In the genomic region with DNA sequence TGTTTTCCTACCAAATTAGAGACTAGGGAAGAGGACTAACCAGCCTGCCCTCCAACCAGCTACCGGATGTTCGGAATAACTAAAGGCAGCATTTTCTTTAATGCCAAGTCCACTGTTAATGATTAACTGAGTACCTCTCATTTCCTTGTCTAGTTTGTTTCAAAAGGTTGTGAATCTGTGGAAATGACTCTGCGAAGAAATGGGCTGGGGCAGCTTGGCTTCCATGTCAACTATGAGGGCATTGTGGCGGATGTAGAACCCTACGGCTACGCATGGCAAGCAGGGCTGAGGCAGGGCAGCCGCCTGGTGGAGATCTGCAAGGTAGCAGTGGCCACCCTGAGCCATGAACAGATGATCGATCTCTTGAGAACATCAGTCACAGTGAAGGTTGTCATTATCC, we compare ENCODE assay signal across 14 mouse cellular contexts.
DNase-seq lines count a peak whose midpoint lies in the region; ATAC-seq and TF ChIP-seq lines count a peak whose summit lies in the region.
"Had no signal": no experiment of that assay in that cellular context is flagged by ENCODE, and none has a peak within 500 bp of the region (broad histone marks: within the 10 kb centered on the region; RNA-seq: fewer than 3 reads in every experiment).

No protein-coding gene starts in this region.

- no peaks in the 10 kb centered on the region for H3K9me3 ChIP-seq in limb, embryonic 15.5 days
- H3K9me3 ChIP-seq in limb, embryonic 10.5 days (replicated peaks), result no peaks in the 10 kb centered on the region
- no peaks in the 10 kb centered on the region for H3K9me3 ChIP-seq in intestine, embryonic 14.5 days (ENCODE audit: control insufficient read depth, low read length)
- no peaks in the 10 kb centered on the region for H3K9me3 ChIP-seq in liver, embryonic 14.5 days (ENCODE audit: control insufficient read depth, low read length)
- H3K9me3 ChIP-seq in embryonic facial prominence, embryonic 10.5 days, result no peaks in the 10 kb centered on the region
- H3K9me3 ChIP-seq: embryonic facial prominence, embryonic 13.5 days; heart, embryonic 13.5 days; hindbrain, embryonic 12.5 days; limb, embryonic 13.5 days; megakaryocyte, embryonic 14.5 days had no signal

- H3K4me1 ChIP-seq in limb, embryonic 15.5 days, result peaks cover 18% of the 10 kb centered on the region
- peaks cover 8% of the 10 kb centered on the region; the same call in 1 of the 2 replicates for H3K4me1 ChIP-seq in limb, embryonic 10.5 days
- H3K4me1 ChIP-seq in intestine, embryonic 14.5 days (replicated peaks; ENCODE audit: control insufficient read depth, insufficient read depth, low read length), result peaks cover 29% of the 10 kb centered on the region
- H3K4me1 ChIP-seq in liver, embryonic 14.5 days (replicated peaks; ENCODE audit: control insufficient read depth in 2 of 2, insufficient read depth in 2 of 2, low read length in 1 of 2), result peaks cover 0 to 2% of the 10 kb centered on the region in 2 experiments; a peak in 2 of 4 replicates
- peaks cover 12% of the 10 kb centered on the region for H3K4me1 ChIP-seq in embryonic facial prominence, embryonic 10.5 days

- no peak for DNase-seq in limb, embryonic 10.5 days (ENCODE audit: low spot score)
- no peak for DNase-seq in intestine, embryonic 14.5 days (ENCODE audit: low spot score)
- DNase-seq in kidney, adult 9 months, result peak; percentile 82
- no peak for DNase-seq in liver, embryonic 14.5 days (ENCODE audit: low read depth in 3 of 3, low spot score in 3 of 3)
- DNase-seq in embryonic facial prominence, embryonic 10.5 days (ENCODE audit: low spot score), result no peak
- DNase-seq in thymus, postnatal 4 days, result no peak
- DNase-seq: gastrocnemius, postnatal 36 days had no signal

- no peak overlapping the region for H3K4me3 ChIP-seq in limb, embryonic 15.5 days
- H3K4me3 ChIP-seq in limb, embryonic 10.5 days, result no peak overlapping the region
- H3K4me3 ChIP-seq in intestine, embryonic 14.5 days (ENCODE audit: low read depth, low read length), result no peak overlapping the region
- H3K4me3 ChIP-seq in liver, embryonic 14.5 days (ENCODE audit: insufficient read depth in 1 of 2, low read depth in 2 of 2, low read length in 2 of 2), result no peak overlapping the region
- H3K4me3 ChIP-seq in embryonic facial prominence, embryonic 10.5 days, result no peak overlapping the region
- H3K4me3 ChIP-seq: embryonic facial prominence, embryonic 13.5 days; heart, embryonic 13.5 days; hindbrain, embryonic 12.5 days; limb, embryonic 13.5 days; megakaryocyte, embryonic 14.5 days had no signal

- H3K4me2 ChIP-seq in limb, embryonic 15.5 days, result no peak overlapping the region
- H3K4me2 ChIP-seq in intestine, embryonic 14.5 days (ENCODE audit: low read length), result no peak overlapping the region
- H3K4me2 ChIP-seq in liver, embryonic 14.5 days (ENCODE audit: low read depth), result no peak overlapping the region
- H3K4me2 ChIP-seq: embryonic facial prominence, embryonic 13.5 days; heart, embryonic 13.5 days; hindbrain, embryonic 12.5 days; limb, embryonic 13.5 days had no signal

- H3K27me3 ChIP-seq in limb, embryonic 15.5 days, result no peaks in the 10 kb centered on the region
- H3K27me3 ChIP-seq in limb, embryonic 10.5 days (ENCODE audit: low read depth, poor library complexity, severe bottlenecking), result no peaks in the 10 kb centered on the region
- H3K27me3 ChIP-seq in intestine, embryonic 14.5 days (replicated peaks; ENCODE audit: control insufficient read depth, insufficient read depth, low read length), result no peaks in the 10 kb centered on the region
- no peaks in the 10 kb centered on the region for H3K27me3 ChIP-seq in liver, embryonic 14.5 days (ENCODE audit: control insufficient read depth, insufficient read depth, low read length)
- no peaks in the 10 kb centered on the region for H3K27me3 ChIP-seq in embryonic facial prominence, embryonic 10.5 days (replicated peaks; ENCODE audit: low read depth, poor library complexity, severe bottlenecking)
- H3K27me3 ChIP-seq: embryonic facial prominence, embryonic 13.5 days; heart, embryonic 13.5 days; hindbrain, embryonic 12.5 days; limb, embryonic 13.5 days had no signal

- peak overlapping the region; percentile 17; the same call in 1 of the 2 replicates for H3K27ac ChIP-seq in limb, embryonic 15.5 days
- H3K27ac ChIP-seq in limb, embryonic 10.5 days, result no peak overlapping the region
- H3K27ac ChIP-seq in intestine, embryonic 14.5 days (ENCODE audit: low read depth), result no peak overlapping the region; the same call in 1 of the 2 replicates
- no peak overlapping the region for H3K27ac ChIP-seq in liver, embryonic 14.5 days
- no peak overlapping the region for H3K27ac ChIP-seq in embryonic facial prominence, embryonic 10.5 days (replicated peaks)
- H3K27ac ChIP-seq: embryonic facial prominence, embryonic 13.5 days; heart, embryonic 13.5 days; hindbrain, embryonic 12.5 days; limb, embryonic 13.5 days had no signal

- H3K9ac ChIP-seq in limb, embryonic 15.5 days, result no peak overlapping the region
- no peak overlapping the region for H3K9ac ChIP-seq in intestine, embryonic 14.5 days (ENCODE audit: low read length)
- H3K9ac ChIP-seq in liver, embryonic 14.5 days (replicated peaks), result no peak overlapping the region
- H3K9ac ChIP-seq: embryonic facial prominence, embryonic 13.5 days; heart, embryonic 13.5 days; hindbrain, embryonic 12.5 days; limb, embryonic 13.5 days had no signal

- peaks cover 11% of the 10 kb centered on the region; the same call in 1 of the 2 replicates for H3K36me3 ChIP-seq in limb, embryonic 15.5 days
- H3K36me3 ChIP-seq in limb, embryonic 10.5 days, result peaks cover 30% of the 10 kb centered on the region
- peaks cover 10% of the 10 kb centered on the region; the same call in 1 of the 2 replicates for H3K36me3 ChIP-seq in intestine, embryonic 14.5 days (ENCODE audit: control insufficient read depth, insufficient read depth, low read length)
- no peaks in the 10 kb centered on the region for H3K36me3 ChIP-seq in liver, embryonic 14.5 days (replicated peaks; ENCODE audit: control insufficient read depth, insufficient read depth, low read depth)
- peaks cover 40% of the 10 kb centered on the region for H3K36me3 ChIP-seq in embryonic facial prominence, embryonic 10.5 days (replicated peaks)

- 89% methylated on average over 8 of the region's 8 CpGs for WGBS in limb, embryonic 15.5 days
- 93% methylated on average over 8 of the region's 8 CpGs for WGBS in limb, embryonic 10.5 days
- 76% methylated on average over 8 of the region's 8 CpGs for WGBS in intestine, embryonic 14.5 days
- 73% methylated on average over 8 of the region's 8 CpGs for WGBS in liver, embryonic 14.5 days (ENCODE audit: insufficient replicate concordance)
- WGBS in embryonic facial prominence, embryonic 10.5 days, result 92% methylated on average over 8 of the region's 8 CpGs

- no peak for TF ChIP-seq EP300 in liver, embryonic 14.5 days (IDR thresholded peaks at IDR 0.05; ENCODE audit: low read depth)

- TF ChIP-seq CTCF in liver, embryonic 14.5 days (IDR thresholded peaks at IDR 0.05; ENCODE audit: low read depth), result peak; percentile 33; the same call in 1 of the 2 replicates

- ATAC-seq in limb, embryonic 15.5 days (ENCODE audit: insufficient number of reproducible peaks, low FRiP score, low TSS enrichment, low read depth), result no peak
- ATAC-seq in intestine, embryonic 14.5 days (replicated peaks; ENCODE audit: low FRiP score, low TSS enrichment, low read depth), result peak; percentile 32; the same call in 1 of the 2 replicates
- no peak for ATAC-seq in liver, embryonic 14.5 days (ENCODE audit: insufficient read depth)
- no peak for ATAC-seq in megakaryocyte, adult 5-6 weeks (ENCODE audit: poor library complexity, severe bottlenecking)
